Mouse (Mus musculus) gastrocnemius, adult 18-20 months (tissue): ENCODE data around the gene Spo11. TPM values are rescaled to one million over a fixed set of nuclear protein-coding genes. Genes with fewer than 3 reads are reported as not detected.

ENCODE experiments used
- DNase-seq: peaks from one replicate; pipeline ENCODE4 v3.0.0; 2021; ENCODE audit warnings: low spot score
- total RNA-seq, 2 experiments: library from RNA; stranded (reverse); gene quantifications; 2 replicates each; pipeline ENCODE4 v1.2.3; 2021

Gene Spo11
- total RNA-seq, 2 experiments from 2014 or later, result not detected

DNA sequence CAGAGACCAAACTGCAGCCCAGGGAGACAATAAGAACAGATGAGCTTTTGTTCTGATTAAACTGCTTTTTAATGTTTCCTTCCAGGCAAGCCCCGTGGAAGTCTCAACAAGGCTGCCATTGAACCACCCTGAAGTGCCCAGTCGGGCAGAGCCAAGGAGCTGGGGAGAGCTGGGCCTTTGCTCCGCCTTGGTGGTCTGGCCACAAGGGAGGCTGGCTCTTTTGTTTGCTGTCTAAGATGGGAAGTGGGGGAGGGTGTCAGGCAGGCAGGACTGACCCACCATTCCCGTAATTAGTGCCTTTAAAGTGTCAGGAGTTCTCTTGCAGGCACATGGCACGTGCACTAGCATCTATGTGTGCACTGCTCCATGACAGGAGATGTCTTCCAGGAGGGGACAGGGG, 18.9 kb upstream of the Spo11 start:
- DNase-seq, result no peak

DNA sequence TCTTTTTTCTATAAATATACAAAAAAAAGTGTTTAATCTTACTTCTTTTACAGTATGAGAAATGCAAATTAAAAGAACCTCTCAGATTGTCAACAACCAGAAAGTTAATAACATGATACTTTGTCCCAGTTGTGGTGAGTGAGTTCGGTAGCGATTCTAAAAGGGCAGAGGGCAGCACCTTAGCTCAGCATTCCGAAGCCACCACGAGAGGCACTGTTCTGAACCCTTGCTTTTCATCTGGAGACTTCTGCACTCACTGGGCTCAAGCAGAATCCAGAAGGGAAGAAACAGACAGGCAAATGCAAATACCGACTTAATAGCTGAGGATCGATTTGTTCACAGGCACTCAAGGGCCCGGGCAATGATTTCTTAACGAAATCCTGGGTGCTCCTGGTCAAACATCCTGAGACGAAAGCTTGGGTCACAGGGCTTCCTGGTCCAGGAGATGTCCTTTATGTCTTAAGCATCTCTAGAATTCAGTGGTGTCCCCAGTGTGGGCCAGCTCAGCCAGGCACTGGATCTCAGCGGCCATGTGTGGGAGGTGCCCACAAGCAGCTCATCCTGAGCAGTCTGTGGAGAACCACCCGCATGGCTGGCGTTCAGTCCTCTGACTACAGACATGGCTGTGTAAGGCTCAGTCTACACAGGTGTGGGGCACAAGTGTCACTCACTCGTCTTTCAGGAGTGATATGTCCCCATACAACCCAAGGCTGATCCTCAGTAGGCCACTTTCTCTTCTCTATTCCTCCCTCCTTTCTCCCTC, 18.3 kb upstream of the Spo11 start:
- DNase-seq, result no peak

- DNase-seq, result no peak
Observed at GRCm38 (mm10) chr2:172960350-172960749, 17.1 kb upstream of the Spo11 start.

DNA sequence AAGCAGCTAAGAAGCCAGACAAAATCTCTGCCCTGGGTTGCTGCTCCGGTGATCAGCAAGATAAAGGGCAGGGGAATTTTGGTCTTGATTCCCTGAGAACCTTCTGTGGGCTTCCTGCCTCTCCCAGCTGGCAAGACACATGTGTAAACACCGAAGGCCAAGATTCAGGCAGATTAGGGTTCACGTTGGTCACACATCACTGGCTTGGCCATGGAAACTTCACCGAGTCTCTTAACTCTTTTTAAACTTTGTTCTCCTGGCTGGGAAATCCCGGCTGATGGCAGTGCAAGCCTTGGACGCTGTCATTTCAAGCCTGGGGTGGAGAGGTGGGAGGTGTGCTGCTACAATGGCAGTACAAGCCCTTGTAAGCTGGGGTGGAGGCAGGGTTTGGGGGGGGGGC, 16.3 kb upstream of the Spo11 start:
- no peak for DNase-seq

GRCm38 (mm10) chr2:172965249-172965648, 12.3 kb upstream of the Spo11 start:
- no peak for DNase-seq

DNA sequence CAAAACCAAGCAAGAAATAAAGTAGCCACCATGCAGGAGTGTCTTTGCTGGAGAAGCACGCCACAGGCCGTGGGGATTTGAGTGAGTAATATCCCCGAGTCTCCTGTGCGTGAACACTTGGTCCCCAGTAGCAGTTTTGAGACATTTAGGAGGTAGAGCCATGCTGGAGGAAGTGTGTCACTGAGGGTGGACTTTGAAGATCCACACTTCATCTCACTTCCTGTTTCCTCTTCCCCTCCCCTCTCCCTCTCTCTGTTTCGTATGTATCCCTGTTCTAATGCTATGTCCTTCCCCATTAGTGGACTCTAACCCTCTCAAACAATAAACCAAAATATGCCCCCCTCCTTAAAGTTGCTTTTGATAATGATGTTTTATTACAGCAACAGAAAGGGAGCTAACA, 11.0 kb upstream of the Spo11 start:
- no peak for DNase-seq

GRCm38 (mm10) chr2:172971865-172972264, 5.6 kb upstream of the Spo11 start:
- DNase-seq, result no peak

GRCm38 (mm10) chr2:172973806-172974565, 3.5 kb upstream of the Spo11 start:
- DNase-seq, result peak; percentile 42

DNA sequence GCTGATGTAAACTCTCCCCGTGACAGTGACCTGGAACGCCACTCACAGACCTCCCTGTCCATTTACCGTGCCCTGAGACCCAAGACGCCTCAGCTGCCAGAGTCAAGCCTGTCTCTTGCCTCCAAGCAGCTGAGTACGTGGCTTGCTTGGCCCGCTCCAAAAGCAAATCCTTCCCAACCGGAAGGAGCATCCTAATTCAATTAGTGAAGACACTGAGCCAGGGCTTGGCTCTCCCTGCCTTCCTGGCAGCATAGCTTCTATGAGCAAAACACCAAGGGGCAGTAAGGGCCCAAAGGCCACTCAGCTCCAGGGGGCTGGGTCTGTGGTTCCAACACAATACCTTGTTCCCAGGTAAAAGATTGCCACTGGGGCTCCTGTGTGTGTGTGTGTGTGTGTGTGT, 2.8 kb upstream of the Spo11 start:
- DNase-seq, result peak; percentile 14

- no peak for DNase-seq
Observed at GRCm38 (mm10) chr2:172975159-172975558, 2.3 kb upstream of the Spo11 start.

GRCm38 (mm10) chr2:172976661-172977238, 750 bp upstream of the Spo11 start:
- DNase-seq, result no peak

DNA sequence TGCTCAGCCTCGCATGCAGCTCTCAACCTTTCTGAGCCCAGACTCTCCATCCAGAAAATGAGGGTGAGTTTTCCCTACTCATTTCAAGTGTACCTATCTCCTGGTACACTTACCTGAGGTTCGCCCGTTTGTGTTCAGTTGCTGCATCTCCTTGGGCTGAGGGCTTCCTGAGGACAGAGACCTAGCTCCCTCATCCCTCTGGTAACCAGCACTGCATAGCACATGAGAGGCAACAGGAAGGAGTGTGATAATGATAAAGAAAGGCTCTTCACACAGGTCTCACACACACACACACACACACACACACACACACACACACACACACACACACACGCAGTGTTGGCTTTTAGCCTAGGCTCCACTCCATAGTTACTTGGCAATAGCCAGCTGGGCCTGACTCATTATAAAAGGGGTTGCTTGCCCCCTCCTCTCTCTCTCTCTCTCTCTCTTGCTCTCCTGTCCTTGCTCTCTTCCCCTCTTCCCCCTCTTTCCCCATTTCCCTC, 682 bp downstream of the Spo11 start:
- DNase-seq, result no peak

DNA sequence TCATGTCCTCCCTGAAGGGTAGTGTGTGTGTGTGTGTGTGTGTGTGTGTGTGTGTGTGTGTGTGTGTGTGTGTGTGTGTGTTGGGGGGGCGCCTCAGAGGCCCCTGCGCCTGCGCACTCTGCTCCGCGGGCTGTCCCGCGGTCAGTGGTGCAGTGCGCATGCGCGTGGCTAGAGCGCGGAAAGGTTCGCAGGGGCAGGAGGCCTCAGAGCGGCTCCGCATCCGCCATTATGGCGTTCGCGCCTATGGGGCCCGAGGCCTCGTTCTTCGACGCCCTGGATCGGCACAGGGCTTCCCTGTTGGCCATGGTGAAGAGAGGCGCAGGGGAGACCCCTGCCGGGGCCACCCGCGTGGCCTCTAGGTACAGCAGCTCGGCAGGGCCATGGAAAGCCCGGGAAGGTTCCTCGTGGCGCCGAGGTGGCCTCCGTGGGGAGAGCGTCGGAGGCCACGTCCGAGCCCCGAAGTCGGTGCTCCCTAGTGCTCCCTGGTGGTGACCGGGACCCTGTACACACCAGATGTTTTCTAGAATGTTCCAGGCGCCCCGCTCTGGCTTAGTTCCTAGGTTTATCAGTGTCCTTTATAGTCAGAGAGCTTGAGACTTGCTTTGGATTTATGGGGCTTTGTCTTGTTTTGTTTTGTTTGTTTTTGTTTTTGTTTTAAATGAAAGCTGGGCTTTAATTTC, 2.3 kb downstream of the Spo11 start:
- no peak for DNase-seq

- no peak for DNase-seq
Observed at GRCm38 (mm10) chr2:172982776-172983561, 5.5 kb downstream of the Spo11 start.

DNA sequence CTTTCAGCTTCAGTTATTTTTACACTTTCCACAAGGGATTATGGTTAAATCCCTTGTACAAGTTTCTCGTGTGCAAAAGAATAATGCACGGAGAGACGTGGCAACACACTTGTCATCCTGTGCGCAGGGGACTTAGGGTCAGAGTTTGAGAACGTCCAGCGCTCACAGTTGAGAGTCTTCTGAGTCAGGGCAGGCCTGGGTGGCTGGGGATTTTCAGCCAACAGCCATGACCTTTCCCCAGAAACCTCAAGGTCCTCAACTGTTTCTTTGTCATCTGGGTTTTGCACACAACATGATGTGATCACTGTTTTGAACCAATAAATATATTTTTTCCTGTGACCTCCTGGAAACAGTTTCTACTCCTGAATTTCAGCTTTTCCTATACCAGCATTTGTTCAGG, 12.7 kb downstream of the Spo11 start:
- no peak for DNase-seq

- peak; percentile 54 for DNase-seq
Observed at GRCm38 (mm10) chr2:172996207-172996606, 18.7 kb downstream of the Spo11 start.

DNA sequence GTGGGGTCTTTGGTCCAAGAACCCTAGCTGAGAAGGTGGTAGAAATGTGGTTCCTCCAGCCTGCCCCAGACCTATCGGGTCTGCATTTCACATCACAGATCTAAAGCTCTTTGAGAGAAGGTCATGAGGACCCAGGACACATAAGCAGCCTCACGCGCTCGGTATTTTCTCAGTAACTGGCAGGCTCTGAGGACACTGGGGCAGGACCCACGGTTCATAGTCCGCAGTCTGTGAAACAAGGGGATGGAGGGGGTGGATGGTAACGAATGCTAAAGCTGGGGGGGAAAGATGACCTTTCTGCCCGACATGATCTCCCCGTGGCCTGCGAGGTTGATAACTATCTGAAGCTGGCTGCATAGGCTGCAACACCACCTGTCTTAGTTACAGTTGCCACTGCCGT, 20.2 kb downstream of the Spo11 start:
- no peak for DNase-seq

DNA sequence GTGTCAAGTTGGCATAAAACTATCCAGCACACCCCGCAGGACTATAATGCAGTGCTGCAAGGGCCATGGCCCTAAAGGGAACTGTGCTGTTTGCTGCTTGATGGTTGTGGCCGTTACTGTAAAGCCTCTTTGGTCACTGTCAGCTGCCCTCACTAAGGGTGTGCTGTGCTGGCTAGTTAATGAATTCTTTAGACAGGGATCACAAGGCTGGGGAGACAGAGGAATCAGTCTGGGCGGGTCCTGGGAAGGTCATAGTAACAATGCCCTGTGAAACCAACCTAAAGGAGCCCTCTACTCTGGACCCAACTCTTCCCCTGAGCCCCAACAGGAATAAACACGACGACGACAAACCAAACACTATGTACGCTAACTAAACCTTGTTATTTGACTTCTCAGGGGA, 21.0 kb downstream of the Spo11 start:
- DNase-seq, result no peak

DNA sequence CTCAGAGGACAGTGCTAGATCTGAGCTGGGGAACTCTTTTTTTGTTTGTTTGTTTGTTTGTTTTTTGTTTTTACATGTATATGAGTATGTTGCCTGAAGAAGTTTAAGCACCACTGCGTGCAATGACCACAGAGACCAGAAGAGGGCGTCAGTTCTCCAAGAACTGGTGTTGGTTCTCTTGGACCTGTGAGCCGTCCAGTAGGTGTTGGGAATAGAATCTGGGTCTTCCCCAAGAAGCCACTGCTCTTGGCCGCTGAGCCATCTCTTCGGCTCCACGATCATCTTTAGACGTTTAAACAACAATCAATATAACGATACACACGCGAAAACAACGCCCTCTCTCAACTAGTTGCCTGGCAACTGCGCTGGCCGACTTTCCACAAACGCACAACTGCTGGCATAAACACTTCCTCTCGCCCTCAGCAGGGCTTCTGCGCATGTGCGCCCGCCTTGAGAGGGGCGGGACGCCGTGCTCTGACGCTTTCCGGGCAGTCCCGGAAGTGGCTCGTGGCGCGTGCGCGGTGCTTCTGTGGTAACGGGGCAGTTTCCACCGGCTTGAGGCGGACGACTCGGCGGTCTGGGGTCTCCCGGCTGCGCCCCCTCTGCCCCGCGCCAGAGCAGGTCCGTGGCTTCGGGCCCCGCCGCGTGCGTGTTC, 22.3 kb downstream of the Spo11 start, which contains the start of gene Rae1:
Gene Rae1, plus strand, starts transcription at position 488 of the 655 bp plus-strand sequence.
- peak; percentile 98 for DNase-seq

DNA sequence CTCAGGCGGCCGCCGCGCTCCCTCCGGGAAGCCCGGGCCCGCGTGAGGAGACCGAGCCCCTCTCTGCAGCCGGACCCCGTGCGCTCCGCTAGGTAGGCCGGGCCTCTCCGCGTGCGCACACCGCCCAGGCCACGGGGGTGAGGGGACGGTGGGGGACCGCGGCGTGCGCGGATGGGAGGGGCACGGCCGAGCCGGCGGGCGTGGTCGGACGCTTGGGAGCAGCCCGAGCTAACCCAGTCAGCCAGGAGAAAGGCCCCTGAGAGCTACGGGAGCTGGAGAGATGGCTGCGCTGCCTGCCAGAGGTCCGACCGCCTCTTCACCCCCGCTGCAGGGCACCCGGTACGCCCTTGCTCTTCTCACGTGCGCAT, 22.8 kb downstream of the Spo11 start:
- no peak for DNase-seq
